Mouse (Mus musculus): Measurements from ENCODE around the gene Gm20479.

- TF ChIP-seq CTCF (IDR thresholded peaks at IDR 0.05; ENCODE audit: low read depth), result no peak
- no peak for TF ChIP-seq EP300 (IDR thresholded peaks at IDR 0.05; ENCODE audit: low read depth)
Observed at GRCm38 (mm10) chr7:27381009-27381408, 23.8 kb upstream of the Gm20479 start.

Data from liver, postnatal 0 days (tissue).